Mouse (Mus musculus): ENCODE measurements around the gene Ifitm2.
"Not testable (repeated sequence)": the region's sequence is repeated elsewhere in the genome, so short reads cannot be mapped to it uniquely, and the experiment has no call there.

- TF ChIP-seq CTCF (IDR thresholded peaks at IDR 0.05; ENCODE audit: insufficient read depth, low read length); POLR2A (IDR thresholded peaks at IDR 0.05; ENCODE audit: borderline replicate concordance, extremely low read depth, low read depth, low read length): not testable (repeated sequence)
Observed at GRCm38 (mm10) chr7:140968710-140969109, 12.9 kb upstream of the Ifitm2 start.

All from lung, adult 2 months (tissue).